Mouse (Mus musculus) erythroblast, adult 5-6 weeks (primary cell): ENCODE results near the gene Gm45521. TPM values are rescaled to one million over a fixed set of nuclear protein-coding genes. Genes with fewer than 3 reads are reported as not detected.

Source experiments
- ATAC-seq: replicated peaks from 2 replicates; pipeline ENCODE4 v1.8.0; 2016; ENCODE audit warnings: moderate number of reproducible peaks, mild to moderate bottlenecking, moderate TSS enrichment, inconsistent platforms; ENCODE audit not compliant: poor library complexity, low FRiP score, severe bottlenecking
- total RNA-seq, 2 experiments: library from RNA; stranded (forward) in 1 of 2; stranded (reverse) in 1 of 2; fragments of 150-400 nt in 1 of 2; fragments of 200-764, 138-1000 nt in 1 of 2; gene quantifications; 2 replicates each; pipeline versions ENCODE4 v1.2.3 to v1.2.4; 2015 to 2017; ENCODE audit warnings: low replicate concordance in 2 of 2

Gm45521 gene
- total RNA-seq, 2 experiments from 2014 or later = not detected

GRCm38 (mm10) chr14:7945261-7945660, 11.8 kb upstream of the Gm45521 start:
- no peak for ATAC-seq

DNA sequence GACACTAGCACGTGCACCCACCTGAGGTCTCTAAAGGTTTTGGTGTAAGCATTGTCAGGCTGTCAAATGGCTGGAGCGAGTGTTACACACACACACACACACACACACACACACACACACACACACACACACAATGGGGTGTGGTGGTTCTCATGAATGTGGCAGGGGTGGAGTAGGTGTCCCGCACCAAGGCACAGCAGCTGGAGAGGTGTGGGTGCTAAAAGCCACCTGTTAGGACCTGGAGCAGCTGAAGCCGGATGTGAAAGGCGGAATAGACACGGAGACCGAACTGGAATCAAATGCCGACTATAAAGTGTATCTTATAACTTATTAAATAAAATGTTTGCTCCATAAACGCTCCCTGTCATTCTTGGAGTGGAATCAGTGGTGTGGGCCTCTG, 5.9 kb upstream of the Gm45521 start:
- no peak for ATAC-seq

- no peak for ATAC-seq
These were observed 4.4 kb upstream of the Gm45521 start for GRCm38 (mm10) chr14:7952610-7953254.

- no peak for ATAC-seq
These were observed 3.0 kb upstream of the Gm45521 start for GRCm38 (mm10) chr14:7954071-7954471.

- ATAC-seq = no peak
These were observed 661 bp upstream of the Gm45521 start for GRCm38 (mm10) chr14:7956427-7956826.

DNA sequence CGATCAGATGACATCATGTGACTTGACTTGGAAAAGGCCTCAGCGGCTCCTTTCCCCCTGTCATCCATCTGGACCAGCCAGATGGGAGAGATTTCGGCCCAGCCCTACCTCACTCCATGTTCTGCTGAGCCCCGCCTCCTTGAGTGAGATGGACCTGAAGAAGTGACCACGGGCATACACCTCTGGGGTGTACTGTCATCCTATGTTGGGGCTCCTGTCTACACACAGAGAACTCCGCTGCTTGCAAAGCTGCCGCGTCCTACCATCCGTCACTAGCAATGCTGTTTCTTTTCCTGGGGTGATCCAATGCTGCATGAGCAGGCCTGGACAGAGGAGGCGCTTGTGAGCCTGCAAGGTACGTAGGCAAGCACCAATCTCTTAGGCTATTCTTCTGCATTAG, 3.5 kb downstream of the Gm45521 start:
- no peak for ATAC-seq

GRCm38 (mm10) chr14:7961714-7962113, 4.6 kb downstream of the Gm45521 start:
- no peak for ATAC-seq

- no peak for ATAC-seq
These were observed 5.5 kb downstream of the Gm45521 start for GRCm38 (mm10) chr14:7962626-7963025.

DNA sequence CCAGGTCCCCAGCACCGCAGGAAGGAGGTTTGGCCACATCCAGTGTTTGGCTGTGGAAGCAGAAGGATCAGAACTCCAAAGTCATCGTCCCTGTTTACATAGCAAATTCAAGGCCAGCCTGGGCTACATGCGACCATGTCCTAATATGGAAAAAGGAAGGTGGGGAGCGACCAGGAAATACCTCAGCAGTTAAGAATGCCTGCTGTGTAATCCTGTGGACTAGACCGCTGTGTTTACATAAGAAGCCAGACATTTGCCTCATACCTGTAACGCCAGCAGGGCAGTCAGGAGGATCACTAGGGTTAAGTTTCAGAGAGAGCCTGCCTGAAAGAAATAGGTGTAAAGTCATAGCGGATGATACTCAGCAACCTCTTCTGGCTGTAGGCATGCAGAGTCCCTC, 6.1 kb downstream of the Gm45521 start:
- ATAC-seq = no peak

GRCm38 (mm10) chr14:7964219-7964889, 7.3 kb downstream of the Gm45521 start:
- ATAC-seq = no peak

DNA sequence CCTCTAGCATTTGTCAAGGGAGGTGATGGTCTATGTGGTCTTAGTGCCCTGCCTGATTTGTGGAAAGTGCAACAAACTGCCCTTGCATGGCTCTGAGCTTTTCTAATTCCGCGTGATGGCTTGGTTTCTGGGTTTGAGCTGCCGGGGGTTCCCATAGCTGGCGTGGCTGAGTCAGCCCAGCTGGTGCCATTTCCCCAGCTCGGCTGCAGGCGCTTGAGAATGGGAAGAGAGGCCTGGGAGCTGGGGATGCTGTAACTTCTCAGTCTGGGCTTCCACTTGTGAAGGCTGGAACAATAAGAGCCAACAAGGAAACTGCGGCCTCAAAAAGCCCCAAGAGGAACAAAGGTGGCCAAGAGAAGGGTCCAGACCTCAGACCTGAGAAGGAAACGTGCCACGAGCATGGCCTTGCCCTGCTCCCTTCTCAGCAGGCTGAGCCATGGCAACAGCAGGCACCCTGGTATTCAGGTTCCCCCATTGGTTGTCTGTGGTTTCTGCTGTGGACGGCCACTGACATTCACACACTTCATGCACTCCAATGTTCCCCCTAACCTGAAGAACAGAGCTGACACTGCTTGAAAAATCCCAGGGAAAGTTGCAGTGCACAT, 14.9 kb downstream of the Gm45521 start:
- no peak for ATAC-seq

DNA sequence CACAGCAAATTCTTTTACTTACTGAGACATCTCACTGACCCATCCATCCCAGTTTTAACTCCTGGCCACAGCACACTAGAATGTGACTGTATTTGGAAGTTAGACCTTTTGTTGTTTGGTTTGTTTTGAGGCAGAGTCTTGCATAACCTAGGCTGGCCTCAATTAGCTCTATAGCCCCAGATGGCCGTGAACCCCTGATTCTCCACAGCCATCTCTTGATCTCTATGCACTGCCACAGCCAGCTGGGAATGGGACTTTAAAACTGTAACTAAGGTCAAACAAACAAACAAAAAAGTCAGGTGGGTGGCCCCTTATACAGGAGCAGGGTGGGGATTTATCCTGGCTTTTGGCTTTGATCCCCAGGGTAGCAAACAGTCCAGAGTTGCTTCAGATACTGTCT, 17.6 kb downstream of the Gm45521 start:
- ATAC-seq = no peak

- ATAC-seq = no peak
These were observed 18.1 kb downstream of the Gm45521 start for GRCm38 (mm10) chr14:7975177-7975576.

GRCm38 (mm10) chr14:7977471-7977870, 20.4 kb downstream of the Gm45521 start:
- ATAC-seq = no peak

DNA sequence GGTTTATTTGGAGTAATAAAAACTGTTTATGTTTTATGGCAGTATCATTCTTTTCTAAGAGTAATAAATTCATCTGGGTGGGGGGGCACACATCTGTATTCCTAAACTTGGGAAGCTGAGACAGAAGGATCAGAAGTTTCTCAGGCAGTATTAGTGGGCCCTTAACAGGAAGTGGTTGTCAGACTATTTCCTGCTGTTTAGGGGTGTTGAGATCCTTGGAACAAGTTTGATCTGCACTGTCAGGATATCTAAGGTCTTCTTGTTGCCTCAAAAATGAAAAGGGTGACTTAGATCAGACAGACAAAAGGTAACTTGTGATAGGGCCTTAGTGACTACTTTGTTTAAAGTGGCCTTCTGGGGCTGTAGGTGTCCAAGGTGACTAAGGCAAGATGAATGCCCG, 21.1 kb downstream of the Gm45521 start:
- no peak for ATAC-seq

DNA sequence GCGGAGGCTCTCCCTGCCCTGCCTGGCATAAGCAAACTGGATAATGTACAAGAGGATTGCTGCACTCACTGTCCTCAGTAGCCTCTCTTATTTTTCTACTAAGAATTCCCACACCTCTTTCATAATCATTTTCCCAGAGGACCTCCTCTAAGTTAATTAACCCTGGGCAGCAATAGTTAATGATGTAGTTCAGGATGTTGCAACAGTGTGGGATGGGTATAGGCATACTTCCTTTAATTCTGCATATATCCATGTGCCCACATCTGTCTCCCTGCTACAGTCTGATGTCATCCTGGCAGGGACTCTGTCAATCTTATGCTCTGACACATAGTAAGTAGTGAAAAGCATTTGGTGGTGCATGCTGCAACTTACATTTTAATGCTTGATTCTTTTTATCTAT, 24.1 kb downstream of the Gm45521 start:
- no peak for ATAC-seq

- no peak for ATAC-seq
These were observed 29.8 kb downstream of the Gm45521 start for GRCm38 (mm10) chr14:7986913-7987312.

- no peak for ATAC-seq
These were observed 32.3 kb downstream of the Gm45521 start for GRCm38 (mm10) chr14:7989371-7989770.

DNA sequence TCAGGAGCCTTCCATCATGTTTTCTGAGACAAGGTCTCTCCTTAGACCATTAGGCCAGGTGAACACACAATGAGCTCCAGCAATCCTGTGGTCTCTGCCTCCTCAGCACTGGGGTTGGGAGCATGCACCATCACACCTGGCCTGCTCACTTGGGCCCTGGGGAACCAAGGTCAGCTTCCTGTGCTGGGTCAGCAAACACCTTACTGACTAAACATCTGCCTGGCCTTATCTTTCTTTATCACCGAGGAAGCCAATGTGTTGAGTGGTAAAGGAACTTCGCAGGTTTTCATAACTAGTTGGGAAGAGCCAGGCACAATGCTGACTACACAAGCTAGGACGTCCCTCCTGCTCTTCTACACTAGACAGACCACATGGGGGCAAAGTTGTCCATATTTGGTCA, 32.9 kb downstream of the Gm45521 start:
- no peak for ATAC-seq

GRCm38 (mm10) chr14:7991108-7991776, 34.2 kb downstream of the Gm45521 start:
- ATAC-seq = no peak

DNA sequence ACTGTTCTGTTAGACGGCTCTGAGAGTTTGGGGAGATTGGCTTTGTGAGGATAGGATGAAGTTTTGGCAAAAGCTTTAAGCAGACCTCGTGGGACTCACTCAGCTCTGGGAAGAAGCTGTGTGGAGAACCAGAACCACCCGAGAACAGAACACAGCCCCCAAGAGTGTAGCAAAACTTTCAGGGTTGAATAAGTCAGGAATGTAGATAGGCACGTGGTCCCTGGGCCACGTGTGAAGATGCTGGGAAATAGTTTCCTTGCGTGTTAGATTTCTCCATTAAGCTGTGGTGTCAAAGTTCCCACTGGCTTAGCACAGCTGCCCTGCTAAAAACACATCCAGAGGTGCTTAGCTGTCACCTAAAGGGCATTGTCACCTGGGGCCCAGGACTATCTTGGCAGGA, 35.1 kb downstream of the Gm45521 start:
- no peak for ATAC-seq
